Mouse (Mus musculus): ENCODE data around the gene Anapc4. TPM values are rescaled to one million over a fixed set of nuclear protein-coding genes. Genes with fewer than 3 reads are reported as not detected.

The Anapc4 gene
- polyA plus RNA-seq, 1 experiment, result 29.9 TPM

DNA sequence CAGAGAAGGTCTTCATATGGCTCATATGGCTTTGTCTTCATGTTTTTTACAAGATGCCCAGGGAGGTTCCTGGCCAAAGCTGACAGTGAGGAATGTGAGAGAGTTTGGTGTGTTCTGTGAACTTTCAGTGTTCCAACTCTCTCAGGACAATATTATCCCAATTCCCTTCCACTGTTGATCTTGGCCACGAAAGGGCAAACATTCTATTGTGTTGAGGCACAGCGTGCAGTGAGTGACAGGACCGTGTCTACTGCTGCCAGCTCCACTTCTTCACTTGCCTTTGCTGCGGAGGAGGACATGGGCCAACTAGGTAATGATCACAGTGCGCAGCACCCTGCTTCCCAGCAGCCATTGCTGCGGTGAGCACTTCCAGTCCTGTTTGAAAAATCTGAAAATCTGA lies 82.4 kb downstream of the Anapc4 start:
- no peak for DNase-seq
- peaks cover 3% of the 10 kb centered on the region; the same call in 1 of the 2 replicates for H3K4me1 ChIP-seq (ENCODE audit: control insufficient read depth, insufficient read depth, low read length)
- H3K4me3 ChIP-seq (replicated peaks; ENCODE audit: extremely low read depth, low read depth, low read length), result no peak overlapping the region
- TF ChIP-seq CTCF (IDR thresholded peaks at IDR 0.05; ENCODE audit: insufficient read depth, low read length) (no peak), POLR2A (IDR thresholded peaks at IDR 0.05; ENCODE audit: borderline replicate concordance, extremely low read depth, low read depth, low read length) (no peak)
- 39% methylated on average over 6 of the region's 6 CpGs for WGBS

Other genes starting within 250 kb of the Anapc4 start
- 4.8 and 7.2 TPM in 2 replicates for gene Sepsecs, start 164.3 kb upstream of the Anapc4 start, polyA plus RNA-seq (2012; rRNA removed)
- gene Pi4k2b, start 92.4 kb upstream of the Anapc4 start, polyA plus RNA-seq (2012; rRNA removed), result 72.4 and 115 TPM in 2 replicates
- 4.8 and 7.2 TPM in 2 replicates for gene Zcchc4, start 58.6 kb upstream of the Anapc4 start, polyA plus RNA-seq (2012; rRNA removed)
- 1,059 and 1,222 TPM in 2 replicates for gene Slc34a2, start 204.1 kb downstream of the Anapc4 start, polyA plus RNA-seq (2012; rRNA removed)

All from lung, adult 2 months (tissue).